Mouse (Mus musculus) heart, adult 2 months (tissue): ENCODE measurements around the gene Uevld. TPM values are rescaled to one million over a fixed set of nuclear protein-coding genes. Genes with fewer than 3 reads are reported as not detected.

Experiments
- DNase-seq, 2 experiments: peaks; one replicate each; pipeline ENCODE4 v3.0.0; 2021
- H3K27ac ChIP-seq: fragments of 200-600 bp; 2 replicates; pipeline ENCODE4 v1.8.1; 2022
- H3K27me3 ChIP-seq: fragments of 200-500 bp; 2 replicates; pipeline ENCODE4 v1.6.1; 2012; ENCODE audit warnings: mild to moderate bottlenecking, low read length, inconsistent platforms, mixed read lengths; ENCODE audit not compliant: control insufficient read depth, insufficient read depth
- H3K36me3 ChIP-seq: fragments of 200-500 bp; 2 replicates; pipeline ENCODE4 v1.6.1; 2012; ENCODE audit warnings: low read length, inconsistent platforms; ENCODE audit not compliant: control insufficient read depth, insufficient read depth
- H3K4me1 ChIP-seq: fragments of 200-500 bp; 2 replicates; pipeline ENCODE4 v1.6.1; 2011; ENCODE audit warnings: low read length; ENCODE audit not compliant: control insufficient read depth, insufficient read depth
- H3K4me3 ChIP-seq: fragments of 200-600 bp; 2 replicates; pipeline ENCODE4 v1.8.1; 2022
- H3K79me2 ChIP-seq: fragments of 200-500 bp; replicated peaks from 2 replicates; pipeline ENCODE4 v1.6.1; 2012; ENCODE audit warnings: mild to moderate bottlenecking, inconsistent platforms, low read length, moderate library complexity, mixed read lengths; ENCODE audit not compliant: control insufficient read depth, insufficient read depth
- H3K9ac ChIP-seq: fragments of 200-500 bp; 2 replicates; pipeline ENCODE4 v1.6.1; 2012; ENCODE audit warnings: low read depth, mild to moderate bottlenecking, control low read depth, inconsistent platforms, low read length, mixed read lengths
- CTCF ChIP-seq: fragments of 200-600 bp; IDR thresholded peaks from 2 replicates; pipeline ENCODE4 v1.8.1; 2022; ENCODE audit warnings: antibody characterized with exemption, mild to moderate bottlenecking, moderate library complexity
- EP300 ChIP-seq: fragments of 200-500 bp; IDR thresholded peaks from 2 replicates; pipeline ENCODE4 v1.6.1; 2011; ENCODE audit warnings: low read depth, low read length, control low read depth; ENCODE audit not compliant: insufficient read depth
- POLR2A ChIP-seq: fragments of 200-500 bp; IDR thresholded peaks from 2 replicates; pipeline ENCODE4 v1.6.1; 2011; ENCODE audit warnings: mild to moderate bottlenecking, low read depth, low read length, control low read depth; ENCODE audit not compliant: insufficient read depth
- WGBS: fragments of 180-500 bp; shearing (Covaris S2); methylation state at CpG from one replicate; pipeline ENCODE4 v1.1.7; 2018; 5-methylcytosine and 5-hydroxymethylcytosine counted together
- intact Hi-C: fragments of 180-260 bp; cut with DNase I; formaldehyde crosslinking; loops from one replicate; pipeline ENCODE4 v1.15.1; 2025
- long read RNA-seq: library from polyadenylated mRNA; stranded (forward); transcript quantifications from one replicate; pipeline ENCODE4 v2.0.0, GENCODE M21; 2021
- polyA plus RNA-seq: library from polyadenylated mRNA; depleted of rRNA; stranded (reverse); fragments of >200 nt; gene quantifications from 2 replicates; pipeline ENCODE4 v1.2.3, GENCODE M21; 2012; rRNA removed
- total RNA-seq, 2 experiments: library from RNA; stranded (reverse); gene quantifications; 2 replicates each; pipeline ENCODE4 v1.2.3; 2021

Uevld gene
- 10 to 100 TPM in 1 of 2 experiments, 1 to 10 TPM in 1; 9.0 to 10.3 TPM for total RNA-seq
- 2.9 and 5.0 TPM in 2 replicates for polyA plus RNA-seq
- long read RNA-seq, full-length matches to known transcripts, result 3 of 4 reads
- long read RNA-seq, partial matches to known transcripts, result 0 of 4 reads
- long read RNA-seq, other reads (novel, unspliced or antisense), result 1 of 4 reads

- TF ChIP-seq POLR2A (peak; percentile 58), CTCF (peak; percentile 24), EP300 (peak; percentile 79)
- Histone ChIP-seq H3K36me3 (no peaks in the 10 kb centered on the region), H3K9ac (peak within 1 kb of the TSS; percentile 91), H3K79me2 (no peaks in the 10 kb centered on the region), H3K27me3 (no peaks in the 10 kb centered on the region), H3K4me3 (peak within 1 kb of the TSS; percentile 80), H3K27ac (peak within 1 kb of the TSS; percentile 75), H3K4me1 (peaks cover 5% of the 10 kb centered on the region)
- DNase-seq, result peak; percentile 94 to 96
- under 1% methylated on average over 51 of the region's 51 CpGs for WGBS
- intact Hi-C loops, result loop anchor here (2.0 kb wide), 1 partner anchor 39 kb away; the partner anchor contains the start of gene Tsg101
Observed at GRCm38 (mm10) chr7:46957831-46958691, at the start of gene Uevld. Gene Uevld (minus strand): TSS chr7:46958527.

- TF ChIP-seq CTCF (peak; percentile 74), EP300 (no peak)
- intact Hi-C loops, result loop anchor here (5.0 kb wide), 2 partner anchors 85 to 210 kb away; partner anchors contain the start of genes Gtf2h1 and Hps5
- Histone ChIP-seq H3K9ac (peak overlapping the region; percentile 80), H3K27me3 (no peaks in the 10 kb centered on the region), H3K79me2 (peaks cover 1% of the 10 kb centered on the region; the same call in 1 of the 2 replicates), H3K27ac (peak overlapping the region; percentile 92), H3K4me1 (peaks cover 13% of the 10 kb centered on the region), H3K4me3 (peak overlapping the region; percentile 79), H3K36me3 (peaks cover 5% of the 10 kb centered on the region)
- no peak for DNase-seq
- WGBS, result under 1% methylated on average over 25 of the region's 25 CpGs
Observed at GRCm38 (mm10) chr7:47007818-47008167, 49.5 kb upstream of the Uevld start.

DNA sequence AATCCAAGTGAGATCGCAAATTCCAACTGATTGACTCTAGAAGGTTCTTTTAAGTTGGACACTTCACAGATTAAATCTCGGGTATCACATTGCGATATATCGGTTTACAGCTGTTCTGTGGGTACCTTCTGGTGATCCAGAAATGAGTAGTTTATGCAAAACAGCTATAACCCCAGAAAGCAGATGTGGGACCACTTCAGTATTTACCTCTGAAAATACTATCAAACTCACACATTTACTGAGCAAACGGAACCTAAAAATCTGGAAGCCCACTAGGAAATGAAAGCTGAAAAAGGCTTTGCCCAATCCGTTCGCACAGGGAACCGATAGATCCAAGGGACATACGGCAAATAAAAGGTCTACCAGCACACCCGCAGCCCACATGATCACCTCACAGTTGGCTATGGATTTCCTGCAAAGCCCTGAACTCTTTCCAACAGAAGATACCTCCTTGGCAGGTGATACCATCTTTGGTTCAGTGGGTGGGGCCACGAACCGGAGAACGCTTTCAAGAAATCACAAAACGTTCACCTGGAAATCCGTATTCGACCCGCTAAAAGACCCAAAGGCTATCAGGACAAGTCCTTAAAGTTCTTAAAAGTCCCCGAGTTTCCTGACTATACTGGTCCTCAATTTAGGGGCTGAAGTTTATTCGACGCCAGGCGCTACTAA is 48.9 kb upstream of the Uevld start:
- Histone ChIP-seq H3K27ac (peak overlapping the region; percentile 92), H3K36me3 (peaks cover 5% of the 10 kb centered on the region), H3K79me2 (peaks cover 1% of the 10 kb centered on the region; the same call in 1 of the 2 replicates), H3K4me1 (peaks cover 13% of the 10 kb centered on the region), H3K27me3 (no peaks in the 10 kb centered on the region), H3K4me3 (peak overlapping the region; percentile 79), H3K9ac (peak overlapping the region; percentile 80)
- intact Hi-C loops, result loop anchor here (5.0 kb wide), 2 partner anchors 85 to 210 kb away; partner anchors contain the start of genes Gtf2h1 and Hps5
- no peak for DNase-seq
- 8% methylated on average over 21 of the region's 21 CpGs for WGBS
- no peak for TF ChIP-seq CTCF
- no peak for TF ChIP-seq EP300
- no peak for TF ChIP-seq POLR2A

- Histone ChIP-seq H3K27ac (no peak overlapping the region), H3K9ac (no peak overlapping the region)
Observed at GRCm38 (mm10) chr7:47003411-47004115, 45.2 kb upstream of the Uevld start.

GRCm38 (mm10) chr7:47001900-47002275 is 43.6 kb upstream of the Uevld start:
- no peak overlapping the region for H3K4me3 ChIP-seq
- no peaks in the 10 kb centered on the region for H3K27me3 ChIP-seq
- DNase-seq, result no peak
- H3K36me3 ChIP-seq, result peaks cover 20% of the 10 kb centered on the region
- H3K79me2 ChIP-seq, result peaks cover 3% of the 10 kb centered on the region
- TF ChIP-seq POLR2A (no peak), CTCF (no peak), EP300 (no peak)
- H3K27ac ChIP-seq, result no peak overlapping the region
- intact Hi-C loops, result no loop called here
- H3K4me1 ChIP-seq, result peaks cover 20% of the 10 kb centered on the region
- no peak overlapping the region for H3K9ac ChIP-seq
- 68% methylated on average over 4 of the region's 4 CpGs for WGBS

More at GRCm38 (mm10) chr7:47003411-47004115, 45.2 kb upstream of the Uevld start:
- TF ChIP-seq EP300 (no peak), CTCF (no peak), POLR2A (no peak)
- WGBS, result 50% methylated on average over 3 of the region's 3 CpGs
- peaks cover 3% of the 10 kb centered on the region for H3K79me2 ChIP-seq
- intact Hi-C loops, result no loop called here
- no peak for DNase-seq
- H3K4me3 ChIP-seq, result no peak overlapping the region
- no peaks in the 10 kb centered on the region for H3K27me3 ChIP-seq
- peaks cover 20% of the 10 kb centered on the region for H3K4me1 ChIP-seq
- H3K36me3 ChIP-seq, result peaks cover 20% of the 10 kb centered on the region
